Mouse (Mus musculus) hindbrain, postnatal 0 days (tissue): ENCODE measurements around the gene Arsg. TPM values are rescaled to one million over a fixed set of nuclear protein-coding genes. Genes with fewer than 3 reads are reported as not detected.

ENCODE experiments used
- ATAC-seq: fragments of 200-750 bp; cut with Nextera tagmentation; 2 replicates; pipeline ENCODE4 v1.8.0; 2017; ENCODE audit warnings: mild to moderate bottlenecking, moderate TSS enrichment, moderate library complexity
- DNase-seq: peaks from one replicate; pipeline ENCODE4 v3.0.0-alpha.2; 2015; ENCODE audit warnings: low spot score
- H3K27ac ChIP-seq: fragments of 300-500 bp; sonication (generic); 2 replicates; pipeline ENCODE4 v1.5.1; 2014; ENCODE audit warnings: mild to moderate bottlenecking
- H3K27me3 ChIP-seq: fragments of 300-500 bp; sonication (generic); 2 replicates; pipeline ENCODE4 v1.6.1; 2014; ENCODE audit warnings: low read length, mixed read lengths; ENCODE audit not compliant: insufficient read depth
- H3K36me3 ChIP-seq: fragments of 300-500 bp; sonication (generic); 2 replicates; pipeline ENCODE4 v1.6.1; 2014; ENCODE audit warnings: low read length, mixed read lengths; ENCODE audit not compliant: insufficient read depth
- H3K4me1 ChIP-seq: fragments of 300-500 bp; sonication (generic); 2 replicates; pipeline ENCODE4 v1.6.1; 2014; ENCODE audit warnings: antibody characterized with exemption, low read length, mixed read lengths; ENCODE audit not compliant: insufficient read depth
- H3K4me2 ChIP-seq: fragments of 300-500 bp; sonication (generic); 2 replicates; pipeline ENCODE4 v1.6.1; 2014; ENCODE audit warnings: low read depth, mild to moderate bottlenecking, low read length, moderate library complexity, mixed read lengths
- H3K4me3 ChIP-seq: fragments of 300-500 bp; sonication (generic); 2 replicates; pipeline ENCODE4 v1.5.1; 2014; ENCODE audit warnings: low read length
- H3K9ac ChIP-seq: fragments of 300-500 bp; sonication (generic); replicated peaks from 2 replicates; pipeline ENCODE4 v1.6.1; 2014; ENCODE audit warnings: mild to moderate bottlenecking, low read length, moderate library complexity, mixed read lengths
- H3K9me3 ChIP-seq: fragments of 300-500 bp; sonication (generic); 2 replicates; pipeline ENCODE4 v1.6.1; 2016; ENCODE audit warnings: low read length, mixed read lengths
- CTCF ChIP-seq: IDR thresholded peaks from 2 replicates; pipeline ENCODE4 v1.5.1; 2016; ENCODE audit warnings: antibody characterized with exemption, control low read depth, low read depth
- WGBS: fragments of 180-500 bp; shearing (Covaris S2); extraction: QIAGEN DNeasy Blood & Tissue Kit; methylation state at CpG from one replicate; pipeline ENCODE4 v1.1.7; 2014; 5-methylcytosine and 5-hydroxymethylcytosine counted together
- polyA plus RNA-seq: library from polyadenylated mRNA; unstranded; fragments of >200 nt; fragmentation: Nextera tagmentation; extraction: Ambion mirVana; gene quantifications from 2 replicates; pipeline ENCODE4 v1.2.1, GENCODE M21; 2015
- total RNA-seq: library from RNA; depleted of rRNA; stranded (reverse); fragments of >200 nt; gene quantifications from 2 replicates; pipeline ENCODE4 v1.2.3, GENCODE M21; 2014

The Arsg gene
- total and polyA plus RNA-seq, 2 experiments from 2014 or later = 10.3 to 10.4 TPM

DNA sequence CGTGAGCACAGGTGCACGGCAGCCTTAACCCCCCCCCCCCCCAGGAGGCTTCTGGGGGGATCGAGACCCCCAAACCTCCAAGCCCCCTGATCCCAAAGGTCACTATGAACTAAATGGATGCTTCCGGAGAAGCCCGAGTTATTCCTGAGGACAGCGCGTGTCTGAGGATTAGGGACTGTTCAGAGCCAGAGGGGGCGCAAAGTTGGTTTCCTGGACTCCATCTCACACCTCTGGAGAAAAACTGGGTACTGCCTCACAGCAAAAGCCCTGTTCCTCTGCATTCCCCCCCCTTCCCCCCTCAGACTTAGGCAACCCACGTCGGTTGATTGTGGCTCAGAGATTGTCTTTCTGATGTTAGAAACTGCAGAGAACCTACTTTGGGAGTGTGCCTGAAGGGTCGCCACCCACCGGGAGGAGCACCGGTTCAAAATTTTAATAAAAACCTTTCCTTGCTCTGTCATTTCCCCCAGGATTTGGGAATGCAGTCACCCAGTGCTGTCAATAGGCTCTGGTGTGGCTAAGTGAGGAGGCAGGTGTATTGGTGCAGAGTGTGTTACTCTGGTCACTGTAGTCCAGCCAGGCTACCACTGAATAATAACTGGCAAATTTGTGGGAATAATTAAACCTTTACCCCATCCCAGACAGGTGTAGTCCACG is 1.0 kb downstream of the Arsg start:
- TF ChIP-seq CTCF = peak; percentile 41
- Histone ChIP-seq H3K27me3 (no peaks in the 10 kb centered on the region), H3K4me1 (peaks cover 3% of the 10 kb centered on the region; the same call in 1 of the 2 replicates), H3K9ac (peak overlapping the region; percentile 97), H3K4me3 (peak overlapping the region; percentile 85), H3K36me3 (no peaks in the 10 kb centered on the region), H3K9me3 (no peaks in the 10 kb centered on the region), H3K4me2 (peak overlapping the region; percentile 92), H3K27ac (peak overlapping the region; percentile 96)
- peak; percentile 36 for ATAC-seq
- WGBS = 10% methylated on average over 11 of the region's 14 CpGs
- DNase-seq = no peak

DNA sequence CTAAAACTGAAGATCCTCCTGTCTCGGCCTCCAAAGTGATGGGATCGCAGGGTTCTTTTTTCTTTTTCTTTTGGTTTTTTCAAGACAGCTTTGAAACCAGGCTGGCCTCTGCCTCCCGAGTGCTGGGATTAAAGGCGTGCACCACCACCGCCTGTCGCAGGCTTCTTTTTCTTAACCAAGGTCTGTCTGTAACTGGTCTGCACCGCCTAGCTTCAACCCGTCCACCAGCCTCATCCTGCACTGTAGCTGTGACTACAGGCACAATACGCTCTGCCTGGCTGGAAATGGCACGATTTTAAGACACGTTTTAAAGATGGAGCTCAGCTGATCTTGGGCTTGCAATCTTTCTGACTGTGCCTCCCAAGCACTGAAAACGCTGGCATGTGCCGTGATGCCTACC is 1.7 kb downstream of the Arsg start:
- Histone ChIP-seq H3K9ac (no peak overlapping the region), H3K27me3 (no peaks in the 10 kb centered on the region), H3K27ac (no peak overlapping the region), H3K36me3 (no peaks in the 10 kb centered on the region), H3K4me3 (no peak overlapping the region), H3K9me3 (no peaks in the 10 kb centered on the region), H3K4me2 (no peak overlapping the region), H3K4me1 (peaks cover 3% of the 10 kb centered on the region; the same call in 1 of the 2 replicates)
- WGBS = 82% methylated on average over 13 of the region's 13 CpGs
- DNase-seq = no peak
- no peak for TF ChIP-seq CTCF
- no peak for ATAC-seq

DNA sequence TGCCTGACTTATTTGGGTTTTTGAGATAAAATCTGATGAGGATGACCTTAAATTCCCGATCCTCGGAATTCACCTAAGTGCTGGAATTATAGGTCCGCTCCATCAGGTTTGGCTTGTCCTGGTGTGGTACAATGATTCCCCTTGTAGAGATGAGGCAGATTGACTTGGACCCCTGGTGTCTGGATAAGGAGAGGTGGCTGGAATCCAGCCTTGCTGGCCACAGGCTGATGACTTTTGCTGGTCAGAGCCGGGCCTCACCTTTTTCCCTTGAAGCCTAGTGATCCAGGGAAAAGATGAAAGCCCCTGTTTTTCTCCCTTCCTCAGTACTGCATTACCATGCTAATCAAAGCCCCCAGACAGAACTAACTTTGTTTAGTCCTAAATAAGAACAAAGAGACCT is 2.5 kb downstream of the Arsg start:
- no peaks in the 10 kb centered on the region for H3K27me3 ChIP-seq
- TF ChIP-seq CTCF = no peak
- H3K9ac ChIP-seq = no peak overlapping the region
- no peak overlapping the region for H3K4me3 ChIP-seq
- peaks cover 3% of the 10 kb centered on the region; the same call in 1 of the 2 replicates for H3K4me1 ChIP-seq
- 62% methylated on average over 4 of the region's 4 CpGs for WGBS
- H3K4me2 ChIP-seq = no peak overlapping the region
- H3K27ac ChIP-seq = 0 out of 2 replicates have a peak overlapping the region, but pooled peaks have one; percentile 4
- ATAC-seq (no peak), DNase-seq (no peak)
- H3K9me3 ChIP-seq = no peaks in the 10 kb centered on the region
- H3K36me3 ChIP-seq = no peaks in the 10 kb centered on the region

DNA sequence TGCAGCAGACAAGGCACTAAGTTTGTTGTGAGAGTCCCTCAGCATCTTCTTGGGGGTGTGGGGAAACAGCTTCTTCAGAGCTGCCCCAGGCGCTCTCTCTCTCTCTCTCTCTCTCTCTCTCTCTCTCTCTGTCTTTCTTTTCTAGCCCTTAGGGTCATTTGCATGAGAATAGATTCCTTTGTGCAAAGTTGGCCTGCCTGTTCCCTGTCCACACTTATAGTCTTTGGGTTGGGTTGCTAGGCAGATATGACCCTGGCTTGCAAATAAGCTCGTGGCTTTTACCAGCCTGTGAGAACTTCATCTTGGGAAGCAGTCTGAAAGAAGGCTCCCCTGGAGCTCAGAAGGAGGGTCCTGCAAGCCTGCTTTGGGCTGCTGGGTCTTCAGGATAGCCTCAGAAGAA is 3.1 kb downstream of the Arsg start:
- peak; percentile 39 for DNase-seq
- no peak for TF ChIP-seq CTCF
- H3K4me1 ChIP-seq = peaks cover 2% of the 10 kb centered on the region; the same call in 1 of the 2 replicates
- no peak overlapping the region for H3K9ac ChIP-seq
- H3K4me2 ChIP-seq = no peak overlapping the region
- no peak overlapping the region for H3K4me3 ChIP-seq
- 23% methylated on average over 2 of the region's 2 CpGs for WGBS
- H3K27ac ChIP-seq = peak overlapping the region; percentile 63
- no peak for ATAC-seq
- H3K9me3 ChIP-seq = no peaks in the 10 kb centered on the region
- H3K36me3 ChIP-seq = no peaks in the 10 kb centered on the region
- no peaks in the 10 kb centered on the region for H3K27me3 ChIP-seq

DNA sequence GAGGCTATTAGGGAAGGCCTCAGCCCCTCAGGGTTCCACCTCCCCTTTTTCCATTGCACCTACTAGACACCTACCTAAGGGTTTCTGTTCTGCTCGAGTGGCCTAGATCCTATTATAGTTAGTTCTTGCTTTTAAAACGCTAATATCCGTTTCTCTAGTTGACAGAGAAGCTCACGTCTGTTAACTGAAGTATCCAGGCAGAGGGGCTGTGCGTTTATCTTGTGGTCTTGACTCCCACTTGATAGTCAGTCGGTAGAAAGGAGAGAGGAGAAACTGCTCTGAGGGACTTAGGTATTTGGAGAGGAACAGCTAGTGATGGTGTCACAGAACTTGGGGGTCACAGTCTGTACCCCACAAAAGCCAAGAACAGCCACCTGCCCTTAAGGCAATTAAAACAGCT is 3.5 kb downstream of the Arsg start:
- no peaks in the 10 kb centered on the region for H3K36me3 ChIP-seq
- no peak for ATAC-seq
- no peak for TF ChIP-seq CTCF
- no peaks in the 10 kb centered on the region for H3K4me1 ChIP-seq
- H3K9ac ChIP-seq = no peak overlapping the region
- H3K27me3 ChIP-seq = no peaks in the 10 kb centered on the region
- no peaks in the 10 kb centered on the region for H3K9me3 ChIP-seq
- H3K27ac ChIP-seq = peak overlapping the region; percentile 63
- no peak for DNase-seq
- no peak overlapping the region for H3K4me2 ChIP-seq
- no peak overlapping the region for H3K4me3 ChIP-seq
- WGBS = 30% methylated on average over 6 of the region's 6 CpGs

DNA sequence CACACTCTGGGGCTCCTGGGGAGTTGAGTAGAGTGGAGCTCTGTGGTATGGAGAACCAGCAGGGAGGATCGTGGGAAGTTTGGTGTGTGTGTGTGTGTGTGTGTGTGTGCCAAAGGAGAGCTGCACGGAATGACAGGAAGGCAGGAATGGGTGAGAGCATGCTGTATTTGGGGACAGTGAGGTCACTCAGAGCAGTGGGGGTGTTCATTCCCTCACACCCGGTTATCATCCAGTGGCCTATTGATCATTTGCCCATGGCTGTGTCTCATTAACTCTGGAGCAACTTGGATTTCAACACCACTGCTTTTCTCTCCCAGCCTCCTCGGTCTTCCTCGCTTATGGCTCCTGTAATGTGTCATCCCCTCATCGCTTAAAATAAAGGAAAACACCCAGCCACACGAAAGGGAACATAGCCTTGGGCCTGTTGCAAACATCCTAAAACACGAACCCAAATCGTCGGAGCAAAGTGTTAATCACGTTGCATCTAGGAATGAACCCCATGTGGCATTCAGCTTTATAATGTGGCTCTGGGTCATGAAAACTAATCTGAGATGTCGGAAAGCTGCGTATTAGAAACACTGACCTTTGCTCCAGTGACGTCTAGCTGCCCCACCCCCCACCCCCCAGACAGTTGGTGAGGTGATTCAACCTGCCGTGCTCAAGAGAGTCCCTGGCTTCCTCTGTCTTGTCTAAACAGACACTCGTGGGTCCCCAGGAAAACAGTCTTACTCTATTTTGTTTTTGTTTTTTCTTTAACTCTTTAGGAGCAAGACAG is 4.6 kb downstream of the Arsg start:
- Histone ChIP-seq H3K27me3 (no peaks in the 10 kb centered on the region), H3K27ac (no peak overlapping the region), H3K4me3 (no peak overlapping the region), H3K4me2 (no peak overlapping the region), H3K36me3 (no peaks in the 10 kb centered on the region), H3K4me1 (no peaks in the 10 kb centered on the region), H3K9me3 (no peaks in the 10 kb centered on the region), H3K9ac (no peak overlapping the region)
- DNase-seq (no peak), ATAC-seq (no peak)
- WGBS = 44% methylated on average over 16 of the region's 16 CpGs
- TF ChIP-seq CTCF = no peak
